Mouse (Mus musculus): ENCODE data around the gene Rassf3.

Rassf3 gene

DNA sequence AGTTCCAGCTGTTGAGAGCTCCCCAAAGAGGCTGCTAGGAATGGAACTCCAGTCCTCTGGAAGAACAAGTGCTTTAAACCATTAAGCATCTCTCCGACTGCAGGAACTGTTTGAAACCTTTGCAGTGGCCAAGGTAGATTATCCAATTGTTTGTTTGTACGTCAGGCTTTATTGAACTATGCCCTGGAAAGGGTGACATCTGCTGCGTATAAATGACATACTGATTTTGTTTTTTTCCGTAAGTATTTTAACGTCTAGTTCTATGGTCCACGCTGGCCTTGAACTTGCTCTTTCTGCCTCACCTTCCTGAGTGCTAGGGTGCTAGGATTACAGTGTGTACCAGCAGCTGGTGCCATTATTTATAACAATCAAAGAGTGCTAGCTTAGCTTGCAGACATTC, 13.8 kb upstream of the Rassf3 start:
- no peak for DNase-seq (ENCODE audit: low spot score in 2 of 2)

DNA sequence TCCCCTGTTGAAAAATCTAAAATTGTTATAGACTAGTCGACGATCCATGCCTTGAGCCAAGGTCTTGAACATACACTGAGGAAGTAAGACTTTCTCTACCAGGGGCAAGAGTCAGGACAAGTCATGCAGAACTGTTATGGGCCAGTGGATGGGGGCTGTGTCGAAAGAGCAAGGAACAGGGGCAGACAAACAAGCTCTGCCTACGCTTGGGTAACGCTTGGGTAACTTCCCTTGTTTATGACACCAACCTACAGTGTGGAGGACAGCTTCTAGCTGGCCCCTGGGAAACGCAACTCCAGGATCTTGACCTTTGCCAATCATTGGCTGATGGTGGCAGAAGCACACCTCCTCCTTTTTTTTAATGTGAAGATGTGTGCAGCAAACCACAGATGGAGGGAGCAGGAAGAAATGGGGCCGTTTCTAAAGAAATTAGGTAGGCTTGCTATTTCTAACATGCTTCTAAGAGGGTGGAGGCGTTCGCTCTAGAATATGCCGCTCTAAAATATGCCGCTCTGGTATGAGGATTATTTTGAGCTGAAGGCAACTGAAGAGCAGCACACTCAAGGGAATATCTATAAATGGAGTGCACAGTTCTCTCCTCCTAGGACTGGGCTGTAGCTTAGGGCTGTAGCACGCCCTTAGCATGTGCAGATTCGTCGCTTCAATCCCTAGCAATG, 12.6 kb upstream of the Rassf3 start:
- DNase-seq (ENCODE audit: low spot score in 2 of 2) = no peak

DNA sequence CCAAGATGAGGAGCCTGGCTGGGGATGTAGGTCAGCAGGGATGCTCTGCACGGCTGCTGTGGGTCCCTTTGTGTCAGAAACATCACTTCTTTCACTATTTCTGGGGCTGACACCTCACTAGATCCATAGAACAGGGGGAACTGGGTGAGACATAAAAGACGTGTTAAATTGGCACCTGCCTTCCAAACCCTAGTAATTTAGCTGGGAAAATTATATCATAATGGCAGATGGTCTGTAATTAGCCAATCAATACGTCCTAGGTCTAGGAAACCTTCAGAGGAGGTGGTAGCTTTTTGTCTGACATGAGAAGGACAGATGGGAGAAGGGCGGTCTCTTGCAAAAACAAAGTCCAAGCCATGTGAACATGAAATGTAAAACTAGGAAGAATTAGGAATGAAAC, 11.6 kb upstream of the Rassf3 start:
- DNase-seq (ENCODE audit: low spot score in 2 of 2) = no peak

DNA sequence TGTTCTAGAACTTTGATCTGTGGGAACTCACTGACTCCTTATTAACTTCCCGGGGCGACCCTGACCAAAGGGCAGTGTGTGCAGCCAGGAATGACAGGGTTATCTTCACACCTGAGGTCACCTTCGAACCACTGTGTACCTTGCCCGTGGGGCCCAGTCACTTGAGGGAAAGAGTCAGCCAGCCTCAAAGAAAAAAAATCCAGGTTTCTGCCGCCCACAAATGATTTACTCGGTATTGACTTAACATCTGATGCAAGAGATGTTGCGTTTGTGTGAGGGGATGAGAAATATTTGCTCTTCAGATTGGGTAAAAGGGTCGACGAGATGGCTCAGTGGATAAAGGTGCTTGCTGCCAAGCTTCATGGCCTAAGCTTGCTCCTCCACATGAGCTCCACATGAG, 10.2 kb upstream of the Rassf3 start:
- DNase-seq (ENCODE audit: low spot score in 2 of 2) = no peak

DNA sequence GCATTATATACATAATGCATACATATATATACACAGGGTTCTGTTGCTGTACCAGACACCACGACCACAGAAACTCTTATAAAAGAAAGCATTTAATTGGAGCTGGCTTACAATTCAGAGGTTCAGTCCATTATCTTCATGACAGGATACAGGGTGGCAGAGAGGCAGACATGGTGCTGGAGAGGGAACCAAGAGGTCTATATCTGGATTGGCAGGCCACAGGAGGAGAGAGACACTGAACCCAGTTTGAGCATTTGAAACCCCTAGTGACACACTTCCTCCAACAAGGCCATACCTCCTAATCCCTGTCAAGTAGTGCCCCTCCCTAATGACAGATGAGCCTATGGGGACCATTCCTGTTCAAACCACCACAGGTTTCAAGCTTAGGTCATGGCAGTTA, 7.2 kb upstream of the Rassf3 start:
- no peak for DNase-seq (ENCODE audit: low spot score in 2 of 2)

DNA sequence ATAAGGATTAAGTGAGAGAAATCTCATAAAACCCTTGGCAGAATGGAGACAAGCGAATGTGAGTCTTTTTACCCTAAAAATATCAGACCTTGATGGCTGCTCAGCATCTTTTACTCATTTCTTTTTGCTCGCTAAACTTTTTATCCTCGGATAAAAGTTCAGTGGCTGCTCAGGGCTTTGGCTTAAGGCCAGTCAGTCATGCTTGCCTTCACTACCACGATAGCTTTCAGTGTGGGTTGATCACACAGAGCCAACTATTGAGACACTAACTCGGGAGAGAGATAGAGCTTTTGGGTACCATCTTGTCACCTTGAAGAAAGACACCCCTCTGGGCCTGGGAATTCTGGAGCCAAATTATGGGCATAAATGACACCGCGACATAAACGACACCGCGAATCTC, 5.0 kb upstream of the Rassf3 start:
- no peak for DNase-seq (ENCODE audit: low spot score in 2 of 2)

DNA sequence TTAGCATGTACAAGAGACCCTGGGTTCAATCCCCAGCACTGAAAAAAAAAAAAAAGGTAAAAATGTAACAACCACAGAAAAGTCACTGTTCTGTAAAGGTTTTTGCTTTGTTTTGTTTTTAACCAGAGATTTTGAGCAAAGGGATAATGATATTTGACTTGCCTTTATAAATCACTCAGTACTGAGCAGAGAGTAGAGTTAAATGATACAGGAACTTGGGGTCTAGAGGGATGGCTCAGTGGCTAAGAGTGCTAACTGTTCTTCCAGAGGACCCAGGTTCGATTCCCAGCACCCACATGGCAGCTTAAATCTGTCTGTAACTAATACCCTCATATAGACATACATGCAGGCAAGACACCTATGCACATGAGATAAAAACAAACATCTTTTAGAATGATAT, 3.8 kb upstream of the Rassf3 start:
- no peak for DNase-seq (ENCODE audit: low spot score in 2 of 2)

DNA sequence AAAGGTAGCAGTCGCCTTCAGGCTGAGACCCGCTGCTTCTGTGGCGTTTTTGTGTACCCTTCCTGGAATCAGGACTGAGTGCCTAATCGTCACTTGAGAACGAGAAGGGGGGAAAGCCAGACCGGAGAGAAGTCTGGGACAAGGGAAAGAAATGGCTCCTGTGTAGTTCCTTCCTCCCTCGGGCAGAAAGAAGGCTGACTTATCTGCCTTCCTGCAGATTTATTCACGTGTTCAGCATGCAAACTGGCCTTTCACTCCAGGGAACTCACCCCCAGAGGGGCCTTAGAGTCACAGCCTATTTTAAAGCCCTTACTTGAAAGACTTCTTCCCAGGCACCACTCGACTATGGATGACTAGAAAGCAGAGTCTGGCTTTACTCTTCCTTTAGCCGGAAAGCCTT, 1.3 kb upstream of the Rassf3 start:
- no peak for DNase-seq (ENCODE audit: low spot score in 2 of 2)

DNA sequence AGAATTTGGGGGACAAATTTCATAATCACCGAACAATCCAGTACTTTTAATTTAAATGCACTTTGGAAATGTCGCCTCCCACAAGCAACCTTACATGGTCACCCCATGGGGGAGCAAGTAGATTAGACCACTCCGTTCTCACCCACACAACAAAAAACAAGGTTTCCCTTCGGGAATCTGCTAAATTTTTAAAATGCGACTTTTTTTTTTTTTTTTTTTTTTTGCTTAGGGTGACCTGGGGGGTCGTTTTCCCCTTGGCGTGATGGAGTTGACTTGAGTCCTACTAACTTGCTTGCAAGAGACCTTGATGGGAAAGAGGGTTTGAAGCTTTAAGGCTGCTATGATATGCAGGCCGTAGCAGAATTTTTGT, 806 bp upstream of the Rassf3 start:
- DNase-seq (ENCODE audit: low spot score in 2 of 2) = no peak

DNA sequence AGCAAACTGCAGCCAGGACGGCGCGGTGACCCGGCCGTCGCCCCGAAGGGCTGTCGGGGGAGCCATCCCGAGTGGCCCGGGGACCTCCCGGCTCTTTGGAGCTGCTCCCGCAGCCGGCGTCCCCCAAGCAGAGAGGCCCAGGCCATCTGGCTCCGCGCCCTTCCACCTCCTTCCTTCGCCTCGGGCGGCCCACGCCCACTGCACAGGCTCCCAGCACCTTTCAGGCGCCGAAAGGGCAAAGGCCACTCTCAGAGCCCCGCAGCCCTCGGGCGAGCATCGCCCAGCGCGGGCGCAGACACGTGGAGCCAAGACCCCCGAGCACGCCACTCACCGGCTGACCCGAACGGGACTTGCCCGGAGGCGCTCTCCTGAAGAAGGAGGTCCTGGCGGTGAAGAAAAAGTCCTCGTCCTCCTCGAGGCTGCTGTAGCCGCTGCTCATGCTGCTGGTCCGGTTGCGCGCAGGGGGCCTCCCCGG, 438 bp downstream of the Rassf3 start:
- peak in 1 of 2 experiments; percentile 45 for DNase-seq (ENCODE audit: low spot score in 2 of 2)

DNA sequence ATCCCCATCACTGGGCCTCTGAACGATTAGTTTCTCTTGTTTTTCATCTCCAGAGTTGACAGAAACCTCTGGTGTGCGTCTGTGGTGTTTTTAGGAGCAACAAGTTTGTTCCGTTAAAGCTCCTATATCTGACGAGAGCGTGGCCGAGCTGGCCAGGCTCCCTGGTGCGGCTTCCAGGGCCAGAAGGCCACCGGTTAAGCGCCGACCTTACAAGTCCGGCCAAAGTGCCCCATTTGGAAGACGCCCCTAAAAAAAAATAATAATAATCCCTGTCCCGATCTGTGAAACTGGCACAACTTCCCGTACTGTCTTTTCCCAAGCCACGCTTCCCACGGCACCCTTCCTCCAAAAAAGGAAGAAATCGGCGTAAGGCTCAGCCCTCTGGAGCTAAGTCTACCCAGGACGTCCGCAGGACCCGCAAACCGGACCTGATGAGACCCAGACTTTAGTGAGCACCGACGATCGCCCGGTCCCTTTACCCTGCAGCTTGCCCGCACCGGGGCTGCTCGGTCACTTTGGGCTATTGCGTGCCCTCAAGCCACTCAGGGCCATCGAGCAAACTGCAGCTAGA, 961 bp downstream of the Rassf3 start:
- DNase-seq (ENCODE audit: low spot score in 2 of 2) = peak in 1 of 2 experiments; percentile 15

DNA sequence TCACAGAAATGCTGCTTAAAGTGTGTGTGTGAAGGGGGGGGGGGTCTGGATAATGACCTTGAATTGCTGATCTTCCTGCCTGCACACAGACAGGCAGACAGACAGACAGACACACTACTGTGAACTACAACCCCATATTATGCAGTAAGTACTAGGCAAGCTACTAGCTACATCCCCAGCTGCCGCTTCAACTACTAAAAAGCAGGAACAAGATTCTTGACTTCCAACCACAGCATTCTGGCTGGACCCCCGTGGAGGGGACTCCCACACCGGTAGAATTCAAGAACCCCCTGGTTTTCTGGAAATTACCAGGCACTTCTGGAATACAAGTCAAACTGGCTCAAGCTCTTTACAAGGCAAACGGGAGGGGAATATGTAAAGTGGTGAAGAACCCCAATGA, 1.9 kb downstream of the Rassf3 start:
- no peak for DNase-seq (ENCODE audit: low spot score in 2 of 2)

DNA sequence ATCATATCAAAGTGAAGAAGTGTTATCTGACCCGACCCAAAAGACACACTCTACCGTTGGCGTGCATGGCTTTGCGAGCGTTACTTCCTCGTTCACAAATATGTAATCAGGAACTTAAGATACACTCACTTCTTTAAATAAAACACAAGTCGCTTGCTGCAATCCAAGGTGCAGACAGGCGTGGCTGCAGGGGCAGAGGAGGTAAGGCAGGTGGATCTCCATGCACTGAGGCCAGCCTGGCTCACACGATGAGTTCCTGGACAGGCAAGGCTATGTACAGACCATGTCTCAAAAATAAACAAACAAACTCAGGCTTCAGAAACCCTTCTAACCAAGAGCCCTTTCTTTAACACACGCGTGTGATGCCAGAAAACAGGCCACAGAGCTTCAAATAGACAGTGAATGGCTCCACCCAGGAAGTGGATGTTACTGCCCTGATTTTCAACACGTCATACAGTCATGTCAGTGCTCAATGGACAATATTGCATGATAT, 2.4 kb downstream of the Rassf3 start:
- DNase-seq (ENCODE audit: low spot score in 2 of 2) = no peak

DNA sequence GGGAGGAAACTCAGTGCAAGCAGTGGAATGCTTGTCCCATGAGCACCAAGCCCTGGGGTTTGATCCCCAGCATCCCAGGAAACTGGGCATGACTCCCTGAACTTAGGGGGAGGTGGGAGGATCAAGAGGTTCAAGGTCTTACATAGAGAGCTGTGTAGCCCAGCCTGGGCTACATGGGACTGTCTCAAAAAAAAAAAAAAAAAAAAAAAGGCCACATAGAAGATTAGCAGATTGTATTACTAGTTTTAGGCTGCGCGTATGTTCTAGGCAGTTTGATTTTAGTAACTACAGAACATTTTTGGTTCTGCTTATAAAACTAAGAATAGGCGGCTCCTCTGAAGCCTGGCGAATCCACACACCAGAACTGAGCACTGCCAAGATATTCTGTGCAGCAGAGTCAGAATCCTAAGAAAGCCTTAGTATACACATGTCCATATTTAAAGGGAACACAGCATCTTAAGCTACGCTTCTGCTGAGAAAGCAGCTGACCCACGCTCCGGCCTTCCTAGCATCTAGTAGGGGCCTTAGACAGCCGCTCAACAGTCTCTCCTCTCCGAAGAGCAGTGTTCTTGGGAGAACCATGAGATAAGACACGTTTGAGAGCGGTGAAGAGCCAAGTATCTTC, 3.4 kb downstream of the Rassf3 start:
- no peak for DNase-seq (ENCODE audit: low spot score in 2 of 2)

DNA sequence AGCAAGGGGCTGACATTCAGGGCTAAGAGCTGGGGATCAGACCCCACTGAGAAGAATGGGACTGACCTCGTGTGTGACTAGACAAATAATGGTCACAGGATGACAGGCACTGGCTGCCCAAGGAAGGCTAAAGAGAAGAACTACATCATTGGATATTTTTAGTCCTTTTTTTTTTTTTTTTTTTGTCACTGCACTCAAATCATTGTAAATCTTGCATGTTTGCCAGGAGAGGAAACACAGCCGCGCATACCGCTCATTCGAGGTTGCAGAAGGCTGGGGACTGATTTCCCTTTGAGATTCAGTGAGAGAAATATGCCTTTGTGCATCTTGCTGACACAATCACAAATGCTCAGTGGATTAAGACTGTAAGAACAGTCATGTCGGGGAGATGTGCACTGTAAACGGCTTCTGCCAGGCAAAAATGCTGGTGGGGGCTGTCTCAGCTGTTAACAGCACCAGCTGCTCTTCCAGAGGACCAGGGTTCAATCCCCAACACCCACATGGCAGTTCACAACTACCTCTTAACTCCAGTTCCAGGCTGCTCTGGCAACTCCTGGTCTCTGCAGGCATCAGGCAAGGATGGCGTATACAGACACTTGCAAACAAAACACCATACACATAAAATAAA, 4.5 kb downstream of the Rassf3 start:
- DNase-seq (ENCODE audit: low spot score in 2 of 2) = no peak

DNA sequence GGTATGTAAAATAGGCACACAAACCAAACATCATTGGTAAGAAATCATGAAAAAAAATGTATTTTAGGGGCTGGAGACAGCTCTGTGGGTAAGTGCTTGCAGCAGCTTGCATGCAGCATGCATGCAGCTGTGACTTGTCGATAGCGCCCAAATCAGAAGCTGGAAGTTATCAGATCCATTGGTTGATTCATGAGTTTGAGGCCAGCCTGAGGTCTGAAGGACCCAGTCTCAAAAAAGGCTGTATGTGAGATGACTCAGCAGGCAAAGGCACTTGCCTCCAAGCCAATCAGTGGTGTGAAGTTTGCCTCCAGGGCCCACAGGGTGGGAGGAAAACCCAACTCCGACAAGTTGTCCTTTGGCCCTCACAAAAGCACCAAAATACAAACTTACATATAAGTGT, 6.5 kb downstream of the Rassf3 start:
- no peak for DNase-seq (ENCODE audit: low spot score in 2 of 2)

DNA sequence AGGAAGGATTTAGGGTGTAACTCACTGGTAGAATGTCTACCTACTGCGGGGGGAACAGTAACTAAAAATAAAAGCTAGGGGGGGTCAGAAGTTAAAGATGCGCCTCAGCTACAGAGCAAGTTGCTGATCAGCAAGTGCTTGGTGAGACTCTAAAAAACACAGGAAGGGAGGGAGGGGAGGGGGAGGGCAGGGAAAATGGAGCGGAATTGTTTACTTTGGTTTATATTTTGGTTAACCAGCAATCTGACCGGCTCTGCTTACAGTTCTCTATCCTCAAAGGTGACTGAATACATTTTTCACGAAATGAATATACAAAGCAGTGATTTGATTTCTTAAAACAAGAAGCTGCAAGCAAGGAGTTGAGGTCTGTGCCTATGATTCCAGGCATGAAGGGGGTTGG, 7.2 kb downstream of the Rassf3 start:
- DNase-seq (ENCODE audit: low spot score in 2 of 2) = no peak

DNA sequence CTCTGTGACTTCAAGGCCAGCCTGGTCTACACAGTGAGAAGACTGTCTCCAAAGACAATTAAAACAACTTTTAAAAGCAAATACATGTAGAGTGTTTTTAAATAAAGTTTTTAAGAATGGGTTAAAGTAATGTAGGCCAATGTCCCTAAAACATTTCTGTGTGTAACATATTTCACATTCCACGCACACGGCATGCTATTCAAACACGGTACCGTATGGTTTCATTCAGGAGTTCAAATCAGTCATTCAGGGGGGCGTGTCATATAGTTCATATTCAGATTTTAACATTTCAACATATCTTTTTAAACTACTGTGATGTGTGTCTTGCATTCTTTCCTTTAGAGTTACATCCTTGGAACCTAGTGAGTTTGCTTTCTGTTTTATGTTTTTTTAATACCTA, 7.9 kb downstream of the Rassf3 start:
- no peak for DNase-seq (ENCODE audit: low spot score in 2 of 2)

DNA sequence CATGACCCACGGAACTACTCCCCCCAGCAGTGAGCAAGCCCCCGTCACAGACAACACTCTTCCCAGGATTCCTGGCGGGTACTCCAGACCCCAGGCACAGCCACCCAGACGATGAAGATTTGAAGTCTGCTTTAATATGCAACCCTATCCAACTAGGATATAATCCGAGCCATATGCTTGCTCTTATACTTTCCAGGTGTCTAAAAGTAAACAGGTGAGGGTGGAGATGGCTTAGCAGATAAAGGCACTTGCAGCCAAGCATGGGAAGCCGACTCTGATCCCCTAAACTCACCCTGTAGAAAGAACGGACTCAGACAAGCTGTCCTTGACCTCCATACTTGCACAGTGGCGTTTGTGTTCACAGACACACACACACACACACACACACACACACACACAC, 8.4 kb downstream of the Rassf3 start:
- DNase-seq (ENCODE audit: low spot score in 2 of 2) = no peak

DNA sequence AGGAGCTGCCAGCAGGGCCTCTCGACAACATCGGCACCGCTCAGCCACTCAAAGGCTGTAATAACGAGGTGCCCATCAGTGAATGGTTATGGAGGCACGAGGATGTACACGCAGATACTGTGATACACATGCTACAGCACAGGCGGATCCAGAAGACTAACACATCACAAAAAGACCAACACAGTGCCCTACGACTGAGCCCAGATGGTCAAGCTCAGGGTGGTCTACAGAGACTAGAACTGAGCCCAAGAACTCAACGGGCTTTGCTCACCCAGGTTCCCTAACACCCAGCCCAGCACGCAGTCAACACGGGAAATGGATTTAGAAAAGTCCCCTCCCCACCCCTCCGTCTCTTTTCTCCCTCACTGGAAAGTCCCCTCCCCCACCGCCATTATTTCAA, 9.1 kb downstream of the Rassf3 start:
- DNase-seq (ENCODE audit: low spot score in 2 of 2) = no peak

DNA sequence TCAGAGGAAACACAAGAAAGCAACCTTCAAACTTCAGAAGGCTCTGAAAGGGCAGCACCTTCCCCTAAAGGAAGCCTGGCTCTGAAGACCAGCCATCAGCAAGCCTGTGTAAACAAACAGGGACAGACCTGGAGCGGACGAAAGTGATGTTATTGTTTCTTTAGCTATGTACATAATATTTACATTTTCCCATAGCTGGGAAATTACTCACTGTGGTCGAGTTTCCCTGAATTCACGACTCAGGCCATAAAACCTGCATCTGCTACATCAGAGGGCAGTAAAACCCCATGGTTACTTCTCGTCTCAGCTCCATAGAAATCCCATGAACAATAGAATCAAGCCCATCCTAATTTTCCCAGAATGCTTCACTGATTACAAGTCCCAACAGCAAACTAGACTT, 11.1 kb downstream of the Rassf3 start:
- DNase-seq (ENCODE audit: low spot score in 2 of 2) = no peak

DNA sequence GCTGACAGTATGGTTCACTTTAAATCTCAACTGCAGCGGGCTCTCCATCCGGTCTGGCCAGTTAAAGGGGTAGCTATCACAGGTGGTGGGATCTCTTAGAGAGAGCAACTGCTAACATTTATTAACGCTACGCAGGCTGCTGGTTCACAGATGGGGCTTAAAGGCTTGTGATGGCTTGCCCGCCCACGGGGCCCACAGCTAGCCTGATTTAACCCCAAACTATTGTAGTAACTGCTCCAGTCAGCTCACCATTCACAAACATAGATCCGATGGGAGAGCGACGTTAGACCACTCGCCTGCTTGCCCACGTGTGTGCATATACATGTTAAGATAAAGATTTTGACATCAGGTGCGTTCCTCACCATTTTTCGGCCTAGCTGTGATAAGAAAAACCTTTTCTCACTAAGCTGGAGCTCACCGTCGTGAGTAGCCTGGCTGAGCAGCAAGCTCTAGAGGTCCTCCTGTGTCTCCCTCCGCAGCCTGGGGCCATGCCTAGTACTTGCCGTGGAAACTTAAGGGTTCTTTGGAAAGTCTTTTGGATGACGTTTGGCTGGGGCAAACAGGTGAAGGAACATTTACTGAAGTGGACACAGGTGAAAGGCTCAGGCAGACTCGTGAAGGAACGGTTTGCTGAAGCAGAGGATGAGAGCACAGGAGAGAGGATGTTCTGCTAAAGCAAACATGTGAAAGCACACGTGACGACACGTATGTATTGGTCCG, 13.8 kb downstream of the Rassf3 start:
- DNase-seq (ENCODE audit: low spot score in 2 of 2) = no peak
